Mouse (Mus musculus) heart, postnatal 10 days (tissue): ENCODE data around the gene Afmid. TPM values are rescaled to one million over a fixed set of nuclear protein-coding genes. Genes with fewer than 3 reads are reported as not detected.
"Not testable (repeated sequence)": the region's sequence is repeated elsewhere in the genome, so short reads cannot be mapped to it uniquely, and the experiment has no call there.

Source experiments
- DNase-seq, 2 experiments: peaks; one replicate each; pipeline ENCODE4 v3.0.0; 2021
- intact Hi-C: fragments of 180-260 bp; cut with DNase I; formaldehyde crosslinking; loops from one replicate; pipeline ENCODE4 v1.15.1; 2025
- total RNA-seq, 2 experiments: library from RNA; stranded (reverse); gene quantifications; 2 replicates each; pipeline ENCODE4 v1.2.3; 2021

The Afmid gene
- total RNA-seq: 1 to 10 TPM; 7.4 to 10.0 TPM

GRCm38 (mm10) chr11:117825333-117826101 is at the start of gene Afmid, which contains the start of gene Tk1:
TSS of gene Afmid (plus strand) at chr11:117825924.
TSS of gene Tk1 (minus strand) at chr11:117826092.
- DNase-seq: peak; percentile 82 to 83
- intact Hi-C loops: loop anchor here (1.0 to 10.0 kb wide), 3 partner anchors 23 to 351 kb away; partner anchors contain the start of gene Birc5

- intact Hi-C loops: no loop called here
- DNase-seq: no peak
Observed at GRCm38 (mm10) chr11:117776085-117776792, 49.5 kb upstream of the Afmid start.

DNA sequence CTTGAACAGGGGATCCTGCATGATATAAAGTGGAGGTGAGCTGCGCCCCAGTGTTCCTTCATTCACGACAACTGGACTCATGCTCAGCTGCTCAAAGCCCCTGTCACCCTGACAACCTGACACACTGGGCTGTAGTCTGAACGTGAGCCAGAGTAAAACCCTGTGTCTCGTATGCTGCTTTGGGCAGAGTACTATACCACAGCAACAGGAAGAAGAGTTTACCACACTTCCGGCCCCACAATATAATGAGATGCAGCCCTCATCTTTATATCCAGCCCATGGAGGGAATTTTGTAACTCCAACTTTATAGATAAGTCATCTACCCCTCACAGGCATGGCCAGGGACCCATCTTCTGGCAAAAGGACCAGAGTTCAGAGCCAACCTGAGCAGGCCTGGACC is 48.6 kb upstream of the Afmid start:
- no peak for DNase-seq

DNA sequence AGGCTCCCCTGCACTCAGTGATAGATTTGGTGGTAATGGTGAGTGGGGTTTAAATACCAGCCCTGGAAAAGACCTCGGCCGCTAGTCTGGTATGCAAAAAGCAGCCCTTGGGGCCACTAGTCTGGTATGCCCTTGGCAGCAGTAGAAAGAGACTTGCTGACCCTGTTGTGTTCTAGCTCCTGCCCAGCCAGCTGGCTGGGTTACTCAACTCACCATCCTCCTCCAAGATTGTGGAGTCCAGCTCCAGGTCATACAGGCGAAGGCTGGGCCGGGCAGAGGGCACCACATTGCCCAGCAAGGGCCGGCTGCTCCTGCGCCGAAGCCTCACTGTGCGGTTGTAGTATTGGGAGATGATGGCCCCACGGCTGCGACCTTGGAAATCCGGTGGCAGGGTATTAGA is 47.7 kb upstream of the Afmid start:
- DNase-seq: no peak
- intact Hi-C loops: no loop called here

More for the DNA sequence above, 48.6 kb upstream of the Afmid start:
- intact Hi-C loops: no loop called here

GRCm38 (mm10) chr11:117778851-117779433 is 46.8 kb upstream of the Afmid start:
- DNase-seq: peak; percentile 40 to 55

GRCm38 (mm10) chr11:117779434-117780198 is 46.1 kb upstream of the Afmid start:
- intact Hi-C loops: no loop called here
- peak; percentile 82 to 83 for DNase-seq

More at GRCm38 (mm10) chr11:117778851-117779433, 46.8 kb upstream of the Afmid start:
- intact Hi-C loops: no loop called here

DNA sequence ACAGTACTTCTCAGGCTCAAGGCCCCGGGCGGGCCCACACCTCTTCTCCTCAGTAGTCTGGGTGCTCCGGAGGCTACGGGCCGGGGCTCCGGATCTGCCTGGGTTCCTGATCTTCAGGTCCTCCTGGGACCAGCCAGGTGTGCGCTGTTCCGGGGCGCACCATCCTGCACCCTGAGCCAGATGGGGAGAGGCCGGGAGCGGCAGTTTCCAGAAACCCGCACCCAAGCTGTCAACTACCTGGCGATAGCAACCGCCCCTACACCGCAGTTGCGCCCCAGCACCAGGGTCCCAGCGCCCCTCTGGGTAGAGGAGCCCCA is 45.6 kb upstream of the Afmid start:
- intact Hi-C loops: no loop called here
- DNase-seq: no peak

DNA sequence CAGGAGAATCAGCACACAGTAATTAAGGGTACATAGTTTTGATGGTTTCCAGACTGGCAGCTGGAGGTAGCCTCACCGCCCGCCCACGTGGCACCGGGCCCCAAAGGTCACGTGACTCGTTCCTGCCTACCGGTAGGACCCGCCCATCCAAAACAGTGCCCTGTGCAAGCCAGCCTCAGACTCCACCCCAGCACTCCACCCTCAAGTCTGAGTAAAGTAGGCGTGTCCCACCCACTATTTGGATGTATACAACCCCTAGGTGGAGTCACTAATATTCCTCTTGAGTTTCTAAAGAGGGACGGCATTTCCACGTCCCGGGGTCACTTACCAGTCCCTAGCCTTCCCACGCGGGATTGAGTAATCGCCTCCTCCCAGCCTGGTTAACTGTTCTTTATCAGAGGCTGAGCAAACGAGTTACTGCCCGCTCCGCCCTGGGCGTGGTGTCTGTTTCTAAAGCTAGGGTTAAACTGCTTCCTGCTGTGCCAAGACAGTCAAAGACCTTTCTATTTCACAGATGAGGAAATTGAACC is 45.1 kb upstream of the Afmid start:
- DNase-seq: peak; percentile 89 to 91
- intact Hi-C loops: no loop called here

DNA sequence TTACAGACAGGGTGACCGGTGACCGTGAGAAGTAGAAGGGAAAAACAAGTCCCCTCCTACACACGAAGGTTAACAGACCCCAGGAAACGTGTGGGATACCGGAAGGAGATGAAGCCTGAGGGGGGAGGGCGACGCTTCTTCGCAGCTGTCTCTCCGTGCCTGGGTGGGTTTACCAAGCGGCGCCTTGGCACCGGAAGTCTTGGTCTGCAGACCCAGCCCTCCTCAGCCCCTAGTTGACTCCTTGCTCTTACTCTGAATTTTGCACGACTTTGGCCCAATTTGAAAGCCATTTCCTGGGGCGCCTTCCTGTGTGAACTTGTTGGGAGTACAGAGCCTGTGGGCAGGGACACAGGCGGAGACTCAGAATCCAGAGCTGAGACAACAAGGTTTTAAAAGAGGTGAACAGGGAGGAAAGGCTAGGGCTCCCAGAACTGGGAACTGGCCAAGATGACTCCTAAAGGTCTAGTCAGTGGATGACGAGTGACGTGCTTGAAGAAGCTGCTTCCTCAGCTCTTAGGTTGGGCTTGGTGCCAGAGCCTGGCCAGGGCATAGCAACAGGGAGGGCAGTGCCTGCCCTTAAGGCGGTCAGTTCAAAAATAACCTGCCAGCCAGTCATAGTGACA is 44.4 kb upstream of the Afmid start:
- peak; percentile 79 to 81 for DNase-seq
- intact Hi-C loops: no loop called here

DNA sequence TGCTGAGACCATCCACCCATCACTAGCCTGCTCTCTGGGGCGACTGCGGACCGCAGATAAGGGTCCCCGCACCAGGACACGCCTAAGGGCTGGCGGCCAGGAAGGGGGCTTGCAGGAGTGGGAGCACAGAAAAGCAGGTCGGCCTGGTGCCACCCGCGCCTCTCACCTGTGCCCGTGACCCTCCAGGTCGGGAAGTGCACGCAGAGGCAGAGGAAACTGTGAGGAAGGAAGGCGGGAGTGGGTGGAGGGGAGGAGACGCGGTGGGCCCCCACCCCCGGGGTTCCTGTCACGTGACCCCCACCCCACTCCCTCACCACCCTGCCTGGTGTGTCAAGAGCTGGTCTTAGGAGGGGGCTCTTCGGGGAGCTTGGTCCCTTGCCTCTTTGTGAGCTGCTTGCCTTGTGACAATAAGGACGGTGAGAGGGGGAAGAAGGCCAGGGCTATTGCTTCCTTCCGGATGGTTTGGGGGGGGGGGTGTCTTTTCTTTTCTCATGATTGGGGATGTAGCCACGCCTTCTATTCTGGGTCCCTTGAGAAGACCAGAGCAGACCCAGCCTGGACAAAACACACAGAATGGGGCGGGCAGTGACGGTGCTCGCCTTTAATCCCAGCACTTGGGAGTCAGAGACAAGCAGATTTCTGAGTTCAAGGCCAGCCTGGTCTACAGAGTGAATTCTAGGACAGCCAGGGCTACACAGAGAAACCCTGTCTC is 43.6 kb upstream of the Afmid start, which contains the start of the genes Tmc8 and Tmc6:
Gene Tmc8 (plus strand): TSS at position 84 of the 712 bp plus-strand sequence.
Gene Tmc6 (minus strand): TSS at position 206 of the 712 bp plus-strand sequence.
- DNase-seq: peak; percentile 67 to 69
- intact Hi-C loops: no loop called here

- DNase-seq: no peak
- intact Hi-C loops: no loop called here
Observed at GRCm38 (mm10) chr11:117782705-117783034, 43.1 kb upstream of the Afmid start.

DNA sequence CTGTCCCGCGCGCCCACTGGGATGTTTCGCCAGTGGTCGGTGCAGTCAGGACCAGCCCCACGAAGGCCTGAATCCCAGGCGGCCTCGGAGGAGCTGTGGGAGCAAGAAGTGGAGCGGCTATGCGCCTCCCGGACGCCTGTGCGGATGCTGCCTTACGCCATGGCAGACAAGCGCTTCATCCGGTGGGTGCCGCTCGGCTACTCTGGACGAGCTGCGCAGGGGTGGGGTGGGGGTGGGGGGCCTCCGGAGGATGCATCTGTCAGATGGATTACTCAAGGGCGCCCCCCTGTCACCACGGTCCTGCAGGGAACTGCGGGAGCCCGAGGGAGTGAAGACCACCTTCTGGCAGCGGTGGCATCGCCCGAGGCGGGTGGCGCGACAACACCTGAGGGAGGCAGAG is 42.6 kb upstream of the Afmid start:
- intact Hi-C loops: no loop called here
- DNase-seq: peak; percentile 79 to 81

GRCm38 (mm10) chr11:117783683-117784309 is 41.9 kb upstream of the Afmid start:
- DNase-seq: peak; percentile 45 to 51
- intact Hi-C loops: no loop called here

- DNase-seq: peak; percentile 67 to 72
- intact Hi-C loops: loop anchor here (2.0 kb wide), 2 partner anchors 77 to 401 kb away; no protein-coding TSS in a partner anchor
Observed at GRCm38 (mm10) chr11:117786294-117786693, 39.4 kb upstream of the Afmid start.

- DNase-seq, intact Hi-C loops: not testable (repeated sequence)
Observed at GRCm38 (mm10) chr11:117788481-117788880, 37.2 kb upstream of the Afmid start.

DNA sequence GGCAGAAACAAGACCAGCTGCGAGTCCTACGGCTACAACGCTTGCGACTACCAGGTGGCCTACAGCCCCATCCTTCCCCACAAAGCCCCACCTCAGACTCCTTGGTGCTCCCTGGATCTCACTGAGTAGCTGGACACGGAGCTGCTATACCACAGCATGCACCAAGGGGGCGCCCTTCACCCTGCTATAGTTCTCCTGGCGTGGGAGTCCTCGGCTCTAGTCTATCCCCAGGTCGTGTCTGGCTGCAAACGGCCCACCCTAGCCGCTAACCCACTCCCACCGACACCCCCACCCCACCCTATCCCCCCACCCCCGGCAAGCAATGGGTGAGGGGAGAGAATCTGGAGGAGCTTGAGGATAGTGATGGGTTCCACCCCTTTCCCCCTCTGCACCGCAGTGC is 35.4 kb upstream of the Afmid start:
- peak; percentile 75 to 86 for DNase-seq
- intact Hi-C loops: loop anchor here (1.0 kb wide), 1 partner anchor 35 kb away; the partner anchor contains the start of gene Afmid

DNA sequence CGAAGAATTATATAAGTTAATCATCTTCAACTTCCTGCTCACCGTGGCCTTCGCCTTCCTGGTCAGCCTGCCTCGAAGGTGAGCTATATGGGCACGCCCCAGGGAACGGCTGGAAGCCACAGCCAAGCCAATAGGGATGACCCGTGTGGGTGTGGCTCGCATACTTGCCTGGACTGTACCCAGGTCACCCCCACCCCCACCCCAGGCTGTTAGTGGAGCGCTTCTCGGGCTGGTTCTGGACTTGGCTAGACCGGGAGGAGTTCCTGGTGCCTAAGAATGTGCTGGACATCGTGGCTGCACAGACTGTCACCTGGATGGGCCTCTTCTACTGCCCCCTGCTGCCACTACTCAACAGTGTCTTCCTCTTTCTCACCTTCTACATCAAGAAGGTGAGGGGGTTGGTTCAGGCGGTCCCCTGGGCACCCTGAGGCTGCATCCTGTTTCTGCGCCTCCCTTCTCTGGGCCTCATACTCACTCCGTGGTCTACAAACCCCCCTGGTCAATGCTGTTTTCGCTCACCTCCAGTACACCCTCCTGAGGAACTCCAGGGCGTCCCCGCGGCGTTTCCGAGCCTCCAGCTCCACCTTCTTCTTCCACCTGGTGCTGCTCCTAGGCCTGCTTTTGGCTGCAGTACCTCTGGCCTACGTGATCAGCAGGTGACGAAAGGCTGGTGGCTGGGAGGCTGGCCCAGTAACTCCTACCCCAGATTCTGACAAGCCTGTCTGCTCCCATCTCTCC is 34.9 kb upstream of the Afmid start:
- intact Hi-C loops: loop anchor here (1.0 kb wide), 1 partner anchor 34 kb away; the partner anchor contains the start of gene Afmid
- no peak for DNase-seq

- intact Hi-C loops: no loop called here
- no peak for DNase-seq
Observed at GRCm38 (mm10) chr11:117791441-117791761, 34.3 kb upstream of the Afmid start.
